Mouse (Mus musculus) kidney, postnatal 14 days (tissue): ENCODE measurements at regions not wholly inside any gene's neighbourhood (a gene's known extent, or its start where the extent isn't known, plus 50 kb on each side); places are given as distances from the start of the nearest gene placed in this dataset.

Source experiments
- DNase-seq: peaks from one replicate; pipeline ENCODE4 v3.0.0; 2022; ENCODE audit warnings: mixed read lengths

DNA sequence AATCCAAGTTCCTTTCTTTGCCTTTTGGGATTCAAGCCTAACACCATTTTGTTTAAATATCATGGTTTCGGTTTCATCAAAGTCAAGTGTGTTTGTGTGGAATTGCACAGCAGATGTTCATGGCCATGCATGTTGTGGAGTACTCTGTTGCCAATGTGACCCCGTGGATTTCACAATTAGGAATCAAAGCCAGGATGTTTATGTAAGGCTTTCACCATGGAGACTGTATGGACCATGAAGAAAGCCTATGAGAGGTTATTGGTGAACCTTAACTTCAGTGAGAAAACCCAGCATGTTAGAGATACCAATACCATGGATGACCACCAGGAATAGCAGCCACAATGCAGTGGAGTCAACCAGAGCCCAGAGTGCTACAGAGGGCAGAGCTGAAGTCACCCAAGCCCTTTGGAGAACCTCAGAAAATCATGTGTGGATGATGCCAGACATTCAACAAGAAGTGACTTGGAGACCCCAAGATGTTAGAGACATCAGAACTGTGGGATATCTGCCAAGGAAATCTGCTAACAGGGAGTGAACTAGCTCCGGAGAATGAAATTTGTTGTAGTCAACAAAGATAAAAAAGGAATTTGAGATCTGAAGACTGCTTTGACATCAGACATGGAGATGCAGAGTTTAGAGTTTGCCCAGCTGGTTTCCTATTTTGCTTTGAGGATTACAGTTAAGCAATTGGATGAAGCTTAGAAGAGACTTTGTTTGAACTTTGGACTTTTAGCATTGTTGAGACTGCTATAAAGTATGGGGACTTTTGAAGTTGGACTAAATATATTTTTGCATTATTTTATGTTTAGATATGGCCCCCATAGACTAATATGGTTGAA, 615.3 kb downstream of the Tmem182 start:
- DNase-seq, result no peak

DNA sequence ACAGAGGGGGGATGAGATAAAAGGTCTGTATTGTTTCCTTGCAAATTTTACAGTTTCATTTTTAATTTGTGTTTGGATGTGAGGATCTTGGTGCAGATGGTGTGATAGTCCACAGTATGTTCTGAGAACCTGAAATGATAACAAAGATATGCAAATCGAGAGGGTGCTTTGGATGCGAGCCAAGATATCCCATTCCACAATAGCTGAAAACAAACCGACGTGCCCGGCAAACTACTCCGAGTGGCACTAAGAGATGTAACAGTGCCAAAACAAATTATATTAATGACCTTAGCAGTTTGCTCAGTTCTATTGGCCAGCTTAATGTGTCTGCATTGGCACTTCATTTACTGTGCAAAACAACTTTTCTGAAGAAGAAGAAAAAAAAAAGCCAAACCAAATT, 622.5 kb downstream of the Tmem182 start:
- peak; percentile 11 for DNase-seq

DNA sequence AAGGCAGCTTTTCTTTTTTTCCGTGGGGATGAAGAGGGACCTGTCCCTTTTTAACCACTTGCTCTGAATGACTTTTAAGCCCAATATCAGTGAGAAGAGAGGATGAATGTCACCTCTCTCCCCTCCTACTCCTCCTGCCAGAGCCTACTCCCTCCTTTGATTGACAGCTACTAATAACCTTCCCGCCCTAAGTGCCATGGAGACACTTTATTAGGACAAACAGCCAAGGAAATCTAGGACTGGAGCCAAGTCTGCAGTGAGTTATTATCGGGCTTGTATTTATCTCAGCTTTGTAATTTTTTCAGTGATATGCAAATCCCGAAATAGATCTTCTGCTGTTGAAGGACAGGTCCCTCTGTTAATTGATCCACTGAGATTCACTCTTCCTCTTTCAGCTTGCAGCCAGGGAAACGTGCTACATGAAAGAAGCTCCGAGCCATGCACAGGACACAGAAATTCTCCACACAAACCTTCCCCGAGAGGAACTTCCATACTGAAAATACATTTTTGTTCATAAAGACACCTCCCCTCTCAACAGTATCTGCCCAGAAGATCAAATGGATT, 625.8 kb downstream of the Tmem182 start:
- no peak for DNase-seq

DNA sequence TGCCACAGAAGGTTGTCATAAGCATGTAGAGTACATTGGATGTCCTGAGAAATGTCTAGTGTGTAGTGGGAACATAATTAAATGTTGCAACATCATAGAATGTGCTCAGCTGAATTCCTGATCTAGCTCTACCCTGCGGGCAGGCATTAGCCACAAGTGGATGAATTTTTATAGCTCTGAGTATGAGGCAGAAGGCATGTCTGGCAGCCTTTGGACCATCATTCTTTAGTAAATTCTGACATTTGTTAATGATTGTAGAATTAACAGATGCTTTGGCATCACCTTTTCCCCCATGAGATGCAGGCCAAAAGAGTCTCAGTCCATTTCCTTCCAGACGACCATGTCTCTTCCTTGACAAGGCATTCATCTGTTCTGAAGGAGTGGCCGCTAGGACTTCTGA, 630.0 kb downstream of the Tmem182 start:
- DNase-seq, result peak; percentile 40

DNA sequence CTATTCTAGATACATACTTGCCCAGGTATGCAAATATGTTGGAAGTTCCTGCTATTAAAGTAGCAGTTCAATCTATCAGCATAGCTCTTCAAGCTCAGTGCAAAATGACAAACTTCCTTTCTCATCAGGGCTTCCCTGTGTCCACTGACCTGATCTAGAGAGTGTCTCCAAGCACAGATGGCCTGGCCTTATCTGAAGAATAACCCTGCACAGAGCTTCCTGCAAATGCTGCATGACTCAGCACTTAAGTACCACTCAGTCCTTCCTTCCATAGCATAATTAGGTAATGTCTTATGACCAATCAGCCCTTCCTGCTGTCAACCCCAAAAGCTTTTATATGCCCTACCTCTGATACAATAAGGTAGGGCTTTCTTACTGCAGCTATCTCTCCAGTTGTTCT, 644.6 kb downstream of the Tmem182 start:
- no peak for DNase-seq
